Mouse (Mus musculus): Measurements from ENCODE around the gene Pdgfb. TPM values are rescaled to one million over a fixed set of nuclear protein-coding genes. Genes with fewer than 3 reads are reported as not detected.

Gene Pdgfb
- polyA plus RNA-seq, 1 experiment = 21.7 TPM

GRCm38 (mm10) chr15:80012527-80013201, 2.1 kb downstream of the Pdgfb start:
- Histone ChIP-seq H3K79me2 (ENCODE audit: control insufficient read depth, insufficient read depth) (peaks cover 53% of the 10 kb centered on the region), H3K4me2 (ENCODE audit: low read depth) (peak overlapping the region; percentile 93), H3K27me3 (ENCODE audit: control insufficient read depth, insufficient read depth, insufficient read length) (no peaks in the 10 kb centered on the region), H3K36me3 (ENCODE audit: control insufficient read depth, insufficient read depth) (no peaks in the 10 kb centered on the region), H3K4me3 (peak overlapping the region; percentile 92), H3ac (ENCODE audit: control insufficient read depth, insufficient read length) (peak overlapping the region; percentile 44)
- TF ChIP-seq SRF (IDR thresholded peaks at IDR 0.05; ENCODE audit: control insufficient read depth, insufficient read length, low read depth) (no peak), MYOG (IDR thresholded peaks at IDR 0.05; ENCODE audit: control insufficient read depth in 1 of 3, insufficient read depth in 1 of 3, insufficient read length in 2 of 3, low read depth in 2 of 3) (peak in 1 of 3 experiments; percentile 1), MYOD1 (IDR thresholded peaks at IDR 0.05; ENCODE audit: control insufficient read depth in 1 of 3, insufficient read length in 2 of 3, low read depth in 2 of 3) (peak in 1 of 3 experiments; percentile 42)

- Histone ChIP-seq H3K36me3 (ENCODE audit: control insufficient read depth, insufficient read depth) (no peaks in the 10 kb centered on the region), H3K79me2 (ENCODE audit: control insufficient read depth, insufficient read depth) (peaks cover 61% of the 10 kb centered on the region), H3K4me3 (peak overlapping the region; percentile 92), H3K4me2 (ENCODE audit: low read depth) (peak overlapping the region; percentile 93), H3K27me3 (ENCODE audit: control insufficient read depth, insufficient read depth, insufficient read length) (no peaks in the 10 kb centered on the region), H3ac (ENCODE audit: control insufficient read depth, insufficient read length) (peak overlapping the region; percentile 44)
- TF ChIP-seq CEBPB (IDR thresholded peaks at IDR 0.05; ENCODE audit: insufficient read depth, poor library complexity, severe bottlenecking) = no peak
- TF ChIP-seq SRF (IDR thresholded peaks at IDR 0.05; ENCODE audit: control insufficient read depth, insufficient read length, low read depth) = no peak
- TF ChIP-seq POLR2AphosphoS2 (IDR thresholded peaks at IDR 0.05; ENCODE audit: insufficient read length, low read depth) = peak; percentile 80
- TF ChIP-seq TCF12 (IDR thresholded peaks at IDR 0.05; ENCODE audit: insufficient read depth, poor library complexity, severe bottlenecking) = peak; percentile 22
- TF ChIP-seq MYOG (IDR thresholded peaks at IDR 0.05; ENCODE audit: control insufficient read depth in 1 of 3, insufficient read depth in 1 of 3, insufficient read length in 2 of 3, low read depth in 2 of 3) = peak in 2 of 3 experiments; percentile 95 to 97
- TF ChIP-seq TCF3 (IDR thresholded peaks at IDR 0.05; ENCODE audit: insufficient read length, low read depth) = peak; percentile 89
- peak; percentile 21 for TF ChIP-seq USF1 (IDR thresholded peaks at IDR 0.05; ENCODE audit: low read depth)
- no peak for TF ChIP-seq REST (IDR thresholded peaks at IDR 0.05; ENCODE audit: insufficient read depth, insufficient read length)
- TF ChIP-seq POLR2A (IDR thresholded peaks at IDR 0.05; ENCODE audit: insufficient read length, low read depth) = peak; percentile 50
- no peak for TF ChIP-seq MAX (IDR thresholded peaks at IDR 0.05; ENCODE audit: low read depth)
- TF ChIP-seq MYOD1 (IDR thresholded peaks at IDR 0.05; ENCODE audit: control insufficient read depth in 1 of 3, insufficient read length in 2 of 3, low read depth in 2 of 3) = peak in 2 of 3 experiments; percentile 97 to 98
Observed at GRCm38 (mm10) chr15:80011778-80012526, 2.8 kb downstream of the Pdgfb start.

- H3K36me3 ChIP-seq (ENCODE audit: control insufficient read depth, insufficient read depth) = no peaks in the 10 kb centered on the region
- H3ac ChIP-seq (ENCODE audit: control insufficient read depth, insufficient read length) = no peak overlapping the region
- peaks cover 65% of the 10 kb centered on the region for H3K79me2 ChIP-seq (ENCODE audit: control insufficient read depth, insufficient read depth)
- H3K4me3 ChIP-seq = peak overlapping the region; percentile 92
- no peak for TF ChIP-seq CEBPB (IDR thresholded peaks at IDR 0.05; ENCODE audit: insufficient read depth, poor library complexity, severe bottlenecking)
- no peak for TF ChIP-seq SRF (IDR thresholded peaks at IDR 0.05; ENCODE audit: control insufficient read depth, insufficient read length, low read depth)
- TF ChIP-seq E2F4 (IDR thresholded peaks at IDR 0.05; ENCODE audit: insufficient read depth) = no peak
- no peak for TF ChIP-seq POLR2AphosphoS2 (IDR thresholded peaks at IDR 0.05; ENCODE audit: insufficient read length, low read depth)
- no peak for TF ChIP-seq REST (IDR thresholded peaks at IDR 0.05; ENCODE audit: insufficient read depth, insufficient read length)
- TF ChIP-seq MYOG (IDR thresholded peaks at IDR 0.05; ENCODE audit: control insufficient read depth in 1 of 3, insufficient read depth in 1 of 3, insufficient read length in 2 of 3, low read depth in 2 of 3) = no peak
- no peak for TF ChIP-seq TCF3 (IDR thresholded peaks at IDR 0.05; ENCODE audit: insufficient read length, low read depth)
- TF ChIP-seq MYOD1 (IDR thresholded peaks at IDR 0.05; ENCODE audit: control insufficient read depth in 1 of 3, insufficient read length in 2 of 3, low read depth in 2 of 3) = no peak
- TF ChIP-seq USF1 (IDR thresholded peaks at IDR 0.05; ENCODE audit: low read depth) = no peak
- TF ChIP-seq TCF12 (IDR thresholded peaks at IDR 0.05; ENCODE audit: insufficient read depth, poor library complexity, severe bottlenecking) = no peak
- no peak for TF ChIP-seq MAX (IDR thresholded peaks at IDR 0.05; ENCODE audit: low read depth)
- TF ChIP-seq POLR2A (IDR thresholded peaks at IDR 0.05; ENCODE audit: insufficient read length, low read depth) = no peak
- H3K4me2 ChIP-seq (ENCODE audit: low read depth) = peak overlapping the region; percentile 93
- no peaks in the 10 kb centered on the region for H3K27me3 ChIP-seq (ENCODE audit: control insufficient read depth, insufficient read depth, insufficient read length)
Observed at GRCm38 (mm10) chr15:80011194-80011593, 3.6 kb downstream of the Pdgfb start.

- H3K4me3 ChIP-seq = no peak overlapping the region
Observed at GRCm38 (mm10) chr15:80010182-80010558, 4.6 kb downstream of the Pdgfb start.

More at GRCm38 (mm10) chr15:80010182-80010558, 4.6 kb downstream of the Pdgfb start:
- Histone ChIP-seq H3K4me2 (ENCODE audit: low read depth) (peak overlapping the region; percentile 39), H3K27me3 (ENCODE audit: control insufficient read depth, insufficient read depth, insufficient read length) (no peaks in the 10 kb centered on the region), H3K36me3 (ENCODE audit: control insufficient read depth, insufficient read depth) (no peaks in the 10 kb centered on the region), H3ac (ENCODE audit: control insufficient read depth, insufficient read length) (no peak overlapping the region), H3K79me2 (ENCODE audit: control insufficient read depth, insufficient read depth) (peaks cover 74% of the 10 kb centered on the region)
- TF ChIP-seq MYOG (IDR thresholded peaks at IDR 0.05; ENCODE audit: control insufficient read depth in 1 of 3, insufficient read depth in 1 of 3, insufficient read length in 2 of 3, low read depth in 2 of 3) (no peak), MYOD1 (IDR thresholded peaks at IDR 0.05; ENCODE audit: control insufficient read depth in 1 of 3, insufficient read length in 2 of 3, low read depth in 2 of 3) (no peak), POLR2A (IDR thresholded peaks at IDR 0.05; ENCODE audit: insufficient read length, low read depth) (no peak), REST (IDR thresholded peaks at IDR 0.05; ENCODE audit: insufficient read depth, insufficient read length) (no peak), TCF3 (IDR thresholded peaks at IDR 0.05; ENCODE audit: insufficient read length, low read depth) (no peak), CEBPB (IDR thresholded peaks at IDR 0.05; ENCODE audit: insufficient read depth, poor library complexity, severe bottlenecking) (no peak), USF1 (IDR thresholded peaks at IDR 0.05; ENCODE audit: low read depth) (no peak), TCF12 (IDR thresholded peaks at IDR 0.05; ENCODE audit: insufficient read depth, poor library complexity, severe bottlenecking) (no peak), E2F4 (IDR thresholded peaks at IDR 0.05; ENCODE audit: insufficient read depth) (no peak)
